Mouse (Mus musculus): ENCODE results near the gene Epha8.

GRCm38 (mm10) chr4:136904767-136905539 lies 51.7 kb downstream of the Epha8 start:
- TF ChIP-seq MAX (IDR thresholded peaks at IDR 0.05; ENCODE audit: low read length) (no peak), TAL1 (IDR thresholded peaks at IDR 0.05; ENCODE audit: low read length) (no peak), GATA1 (IDR thresholded peaks at IDR 0.05; ENCODE audit: low read depth, low read length) (no peak)

Data from MEL (cell line).